Mouse (Mus musculus): Measurements from ENCODE around the gene Clic4. TPM values are rescaled to one million over a fixed set of nuclear protein-coding genes. Genes with fewer than 3 reads are reported as not detected.

Gene Clic4
- 56.1 and 71.0 TPM in 2 replicates for polyA plus RNA-seq (2015; fragmentation: Nextera tagmentation; extraction: Ambion mirVana)

GRCm38 (mm10) chr4:135272640-135273306 is at the start of gene Clic4:
TSS of gene Clic4 (minus strand) at chr4:135272814.
- ATAC-seq = peak; percentile 98

GRCm38 (mm10) chr4:135317966-135318365 is 45.4 kb upstream of the Clic4 start:
- Histone ChIP-seq H3K36me3 (ENCODE audit: control insufficient read depth, insufficient read depth, low read length) (peaks cover 46% of the 10 kb centered on the region), H3K9ac (ENCODE audit: low read depth, low read length) (no peak overlapping the region), H3K27me3 (replicated peaks; ENCODE audit: control insufficient read depth, insufficient read depth, low read length) (no peaks in the 10 kb centered on the region), H3K4me2 (ENCODE audit: low read length) (no peak overlapping the region), H3K4me1 (ENCODE audit: control insufficient read depth, insufficient read depth, low read depth, low read length) (peaks cover 2% of the 10 kb centered on the region; the same call in 1 of the 2 replicates), H3K4me3 (ENCODE audit: low read length) (no peak overlapping the region), H3K27ac (ENCODE audit: low read depth, low read length) (no peak overlapping the region), H3K9me3 (ENCODE audit: control insufficient read depth, low read length) (no peaks in the 10 kb centered on the region)
- ATAC-seq = peak; percentile 84
- WGBS = 25% methylated on average over 2 of the region's 2 CpGs

More at GRCm38 (mm10) chr4:135272640-135273306, at the start of gene Clic4:
- Histone ChIP-seq H3K9me3 (ENCODE audit: control insufficient read depth, low read length) (no peaks in the 10 kb centered on the region), H3K9ac (ENCODE audit: low read depth, low read length) (peak within 1 kb of the TSS; percentile 83), H3K27me3 (replicated peaks; ENCODE audit: control insufficient read depth, insufficient read depth, low read length) (no peaks in the 10 kb centered on the region; the same call in 1 of the 2 replicates), H3K27ac (ENCODE audit: low read depth, low read length) (peak within 1 kb of the TSS; percentile 88), H3K4me2 (ENCODE audit: low read length) (peak within 1 kb of the TSS; percentile 71), H3K36me3 (ENCODE audit: control insufficient read depth, insufficient read depth, low read length) (no peaks in the 10 kb centered on the region), H3K4me3 (ENCODE audit: low read length) (peak within 1 kb of the TSS; percentile 55), H3K4me1 (ENCODE audit: control insufficient read depth, insufficient read depth, low read depth, low read length) (peaks cover 16% of the 10 kb centered on the region)
- under 1% methylated on average over 55 of the region's 64 CpGs for WGBS

- H3K27me3 ChIP-seq (replicated peaks; ENCODE audit: control insufficient read depth, insufficient read depth, low read length) = no peaks in the 10 kb centered on the region
- no peak overlapping the region for H3K4me2 ChIP-seq (ENCODE audit: low read length)
- no peak overlapping the region for H3K9ac ChIP-seq (ENCODE audit: low read depth, low read length)
- 70% methylated on average over 4 of the region's 4 CpGs for WGBS
- ATAC-seq = 0 out of 2 replicates have a peak, but pooled peaks have one; percentile 3
- no peaks in the 10 kb centered on the region for H3K9me3 ChIP-seq (ENCODE audit: control insufficient read depth, low read length)
- H3K36me3 ChIP-seq (ENCODE audit: control insufficient read depth, insufficient read depth, low read length) = peaks cover 41% of the 10 kb centered on the region
- no peak overlapping the region for H3K4me3 ChIP-seq (ENCODE audit: low read length)
- H3K27ac ChIP-seq (ENCODE audit: low read depth, low read length) = no peak overlapping the region
- H3K4me1 ChIP-seq (ENCODE audit: control insufficient read depth, insufficient read depth, low read depth, low read length) = peaks cover 5% of the 10 kb centered on the region; the same call in 1 of the 2 replicates
Measured at GRCm38 (mm10) chr4:135317539-135317938, 44.9 kb upstream of the Clic4 start.

GRCm38 (mm10) chr4:135315287-135315686 is 42.7 kb upstream of the Clic4 start:
- H3K36me3 ChIP-seq (ENCODE audit: control insufficient read depth, insufficient read depth, low read length) = peaks cover 24% of the 10 kb centered on the region
- no peak for ATAC-seq
- no peak overlapping the region for H3K27ac ChIP-seq (ENCODE audit: low read depth, low read length)
- WGBS = 95% methylated on average over 9 of the region's 9 CpGs
- no peaks in the 10 kb centered on the region for H3K27me3 ChIP-seq (replicated peaks; ENCODE audit: control insufficient read depth, insufficient read depth, low read length)
- H3K9ac ChIP-seq (ENCODE audit: low read depth, low read length) = no peak overlapping the region
- H3K4me3 ChIP-seq (ENCODE audit: low read length) = no peak overlapping the region
- H3K9me3 ChIP-seq (ENCODE audit: control insufficient read depth, low read length) = no peaks in the 10 kb centered on the region
- H3K4me1 ChIP-seq (ENCODE audit: control insufficient read depth, insufficient read depth, low read depth, low read length) = peaks cover 8% of the 10 kb centered on the region; the same call in 1 of the 2 replicates
- no peak overlapping the region for H3K4me2 ChIP-seq (ENCODE audit: low read length)

GRCm38 (mm10) chr4:135314419-135314832 is 41.8 kb upstream of the Clic4 start:
- WGBS = 82% methylated on average over 11 of the region's 11 CpGs
- Histone ChIP-seq H3K36me3 (ENCODE audit: control insufficient read depth, insufficient read depth, low read length) (peaks cover 18% of the 10 kb centered on the region), H3K4me2 (ENCODE audit: low read length) (no peak overlapping the region), H3K27me3 (replicated peaks; ENCODE audit: control insufficient read depth, insufficient read depth, low read length) (no peaks in the 10 kb centered on the region), H3K4me3 (ENCODE audit: low read length) (no peak overlapping the region), H3K4me1 (ENCODE audit: control insufficient read depth, insufficient read depth, low read depth, low read length) (peaks cover 8% of the 10 kb centered on the region; the same call in 1 of the 2 replicates), H3K27ac (ENCODE audit: low read depth, low read length) (no peak overlapping the region), H3K9ac (ENCODE audit: low read depth, low read length) (no peak overlapping the region), H3K9me3 (ENCODE audit: control insufficient read depth, low read length) (no peaks in the 10 kb centered on the region)
- ATAC-seq = no peak

GRCm38 (mm10) chr4:135313761-135314241 is 41.2 kb upstream of the Clic4 start:
- H3K9ac ChIP-seq (ENCODE audit: low read depth, low read length) = no peak overlapping the region
- no peaks in the 10 kb centered on the region for H3K9me3 ChIP-seq (ENCODE audit: control insufficient read depth, low read length)
- ATAC-seq = no peak
- no peaks in the 10 kb centered on the region for H3K27me3 ChIP-seq (replicated peaks; ENCODE audit: control insufficient read depth, insufficient read depth, low read length)
- peaks cover 15% of the 10 kb centered on the region for H3K36me3 ChIP-seq (ENCODE audit: control insufficient read depth, insufficient read depth, low read length)
- H3K27ac ChIP-seq (ENCODE audit: low read depth, low read length) = no peak overlapping the region
- H3K4me1 ChIP-seq (ENCODE audit: control insufficient read depth, insufficient read depth, low read depth, low read length) = peaks cover 8% of the 10 kb centered on the region; the same call in 1 of the 2 replicates
- no peak overlapping the region for H3K4me3 ChIP-seq (ENCODE audit: low read length)
- WGBS = 82% methylated on average over 9 of the region's 9 CpGs
- no peak overlapping the region for H3K4me2 ChIP-seq (ENCODE audit: low read length)

- Histone ChIP-seq H3K36me3 (ENCODE audit: control insufficient read depth, insufficient read depth, low read length) (peaks cover 12% of the 10 kb centered on the region), H3K9me3 (ENCODE audit: control insufficient read depth, low read length) (no peaks in the 10 kb centered on the region), H3K27me3 (replicated peaks; ENCODE audit: control insufficient read depth, insufficient read depth, low read length) (no peaks in the 10 kb centered on the region), H3K4me1 (ENCODE audit: control insufficient read depth, insufficient read depth, low read depth, low read length) (peaks cover 8% of the 10 kb centered on the region; the same call in 1 of the 2 replicates), H3K4me3 (ENCODE audit: low read length) (no peak overlapping the region), H3K9ac (ENCODE audit: low read depth, low read length) (no peak overlapping the region), H3K4me2 (ENCODE audit: low read length) (no peak overlapping the region), H3K27ac (ENCODE audit: low read depth, low read length) (no peak overlapping the region)
- 62% methylated on average over 17 of the region's 17 CpGs for WGBS
- ATAC-seq = no peak
Measured at GRCm38 (mm10) chr4:135313111-135313691, 40.6 kb upstream of the Clic4 start.

- Histone ChIP-seq H3K27me3 (replicated peaks; ENCODE audit: control insufficient read depth, insufficient read depth, low read length) (no peaks in the 10 kb centered on the region), H3K4me1 (ENCODE audit: control insufficient read depth, insufficient read depth, low read depth, low read length) (peaks cover 8% of the 10 kb centered on the region; the same call in 1 of the 2 replicates), H3K9me3 (ENCODE audit: control insufficient read depth, low read length) (no peaks in the 10 kb centered on the region), H3K27ac (ENCODE audit: low read depth, low read length) (no peak overlapping the region), H3K4me3 (ENCODE audit: low read length) (no peak overlapping the region), H3K36me3 (ENCODE audit: control insufficient read depth, insufficient read depth, low read length) (peaks cover 12% of the 10 kb centered on the region), H3K4me2 (ENCODE audit: low read length) (no peak overlapping the region), H3K9ac (ENCODE audit: low read depth, low read length) (no peak overlapping the region)
- 30% methylated on average over 4 of the region's 4 CpGs for WGBS
- peak; percentile 68; the same call in 1 of the 2 replicates for ATAC-seq
Measured at GRCm38 (mm10) chr4:135312706-135313105, 40.1 kb upstream of the Clic4 start.

- WGBS = 82% methylated on average over 8 of the region's 8 CpGs
- Histone ChIP-seq H3K27ac (ENCODE audit: low read depth, low read length) (no peak overlapping the region), H3K9me3 (ENCODE audit: control insufficient read depth, low read length) (no peaks in the 10 kb centered on the region), H3K36me3 (ENCODE audit: control insufficient read depth, insufficient read depth, low read length) (peaks cover 7% of the 10 kb centered on the region), H3K9ac (ENCODE audit: low read depth, low read length) (no peak overlapping the region), H3K4me3 (ENCODE audit: low read length) (no peak overlapping the region), H3K4me1 (ENCODE audit: control insufficient read depth, insufficient read depth, low read depth, low read length) (peaks cover 8% of the 10 kb centered on the region; the same call in 1 of the 2 replicates), H3K4me2 (ENCODE audit: low read length) (no peak overlapping the region), H3K27me3 (replicated peaks; ENCODE audit: control insufficient read depth, insufficient read depth, low read length) (no peaks in the 10 kb centered on the region)
- ATAC-seq = no peak
Measured at GRCm38 (mm10) chr4:135310371-135310770, 37.8 kb upstream of the Clic4 start.

Data from hindbrain, embryonic 16.5 days (tissue).